Mouse (Mus musculus) thymus, postnatal 0 days (tissue): ENCODE data around the gene Tph1. TPM values are rescaled to one million over a fixed set of nuclear protein-coding genes. Genes with fewer than 3 reads are reported as not detected.
A peak's percentile ranks its signal among the peaks of the same experiment; 100 is the strongest.
"Not testable (repeated sequence)": the region's sequence is repeated elsewhere in the genome, so short reads cannot be mapped to it uniquely, and the experiment has no call there.

Source experiments
- DNase-seq: peaks from one replicate; pipeline ENCODE4 v3.0.0-alpha.2; 2015; ENCODE audit warnings: low spot score
- polyA plus RNA-seq: library from polyadenylated mRNA; unstranded; fragments of >200 nt; fragmentation: Nextera tagmentation; extraction: Ambion mirVana; gene quantifications from 2 replicates; pipeline ENCODE4 v1.2.1, GENCODE M21; 2015

The Tph1 gene
- 3.5 and 4.2 TPM in 2 replicates for polyA plus RNA-seq

DNA sequence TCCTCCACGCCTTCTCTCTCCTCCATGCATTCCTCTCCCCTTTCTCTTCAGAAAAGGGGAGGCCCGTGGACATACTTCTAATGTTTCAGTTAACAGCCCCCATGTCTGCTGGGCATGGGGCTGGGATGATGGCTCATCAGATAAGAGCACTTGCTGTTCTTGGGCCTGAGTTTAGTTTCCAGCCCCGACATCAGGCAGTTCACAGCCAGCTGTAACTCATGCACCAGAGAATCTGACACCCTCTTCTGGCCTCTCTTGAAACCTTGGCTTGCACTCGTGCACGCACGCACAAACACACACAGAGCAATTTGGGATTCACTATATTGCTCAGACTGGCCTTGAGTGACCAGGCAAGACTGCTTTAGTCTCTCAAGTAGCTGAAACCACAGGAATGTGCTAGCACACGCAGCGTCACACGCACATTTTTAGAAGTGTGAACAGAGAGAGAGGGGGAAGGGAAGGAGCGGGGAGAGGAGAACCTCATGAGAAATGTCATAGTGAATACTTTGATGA, at the start of gene Tph1:
TSS of gene Tph1 (minus strand) at position 378 of the 513 bp plus-strand sequence.
- no peak for DNase-seq

DNA sequence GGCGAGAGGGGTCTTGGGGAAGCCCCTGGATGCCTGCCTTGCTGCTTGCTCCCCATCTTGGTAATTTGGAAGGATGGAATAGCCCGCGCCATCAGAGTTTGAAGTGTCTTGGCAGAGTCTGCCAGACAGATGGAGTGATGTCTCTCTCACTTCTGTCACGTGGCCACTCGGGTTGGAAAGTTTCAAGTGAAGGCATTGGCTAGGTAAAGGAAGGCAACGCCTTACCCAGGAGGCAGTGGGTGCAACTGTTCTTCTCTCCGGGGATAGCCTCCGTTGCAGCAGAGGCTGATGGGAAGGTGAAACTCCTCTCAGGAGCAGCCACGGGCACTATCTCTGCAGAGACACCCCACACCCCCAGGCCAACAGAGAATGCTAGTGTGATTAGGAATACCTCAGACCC, 48.1 kb upstream of the Tph1 start:
- no peak for DNase-seq

DNA sequence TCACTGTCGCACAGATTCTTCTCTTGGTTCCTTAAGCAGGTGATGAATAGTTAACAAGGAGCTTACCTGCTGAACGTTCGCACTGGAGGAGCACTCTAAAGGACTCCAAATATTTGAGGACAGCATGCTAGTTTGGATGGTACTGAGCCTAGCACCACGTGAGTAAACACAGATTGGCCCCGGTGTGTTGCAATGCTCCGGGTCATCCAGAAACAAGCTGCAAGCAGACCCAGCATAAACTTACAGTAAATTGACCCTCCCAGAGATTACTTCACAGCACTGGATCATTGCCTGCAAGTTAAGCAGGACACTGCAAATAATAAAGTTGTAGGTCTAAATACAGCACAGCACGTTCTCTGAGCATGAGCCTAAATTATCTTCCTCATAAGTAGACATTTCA, 47.2 kb upstream of the Tph1 start:
- DNase-seq, result no peak

DNA sequence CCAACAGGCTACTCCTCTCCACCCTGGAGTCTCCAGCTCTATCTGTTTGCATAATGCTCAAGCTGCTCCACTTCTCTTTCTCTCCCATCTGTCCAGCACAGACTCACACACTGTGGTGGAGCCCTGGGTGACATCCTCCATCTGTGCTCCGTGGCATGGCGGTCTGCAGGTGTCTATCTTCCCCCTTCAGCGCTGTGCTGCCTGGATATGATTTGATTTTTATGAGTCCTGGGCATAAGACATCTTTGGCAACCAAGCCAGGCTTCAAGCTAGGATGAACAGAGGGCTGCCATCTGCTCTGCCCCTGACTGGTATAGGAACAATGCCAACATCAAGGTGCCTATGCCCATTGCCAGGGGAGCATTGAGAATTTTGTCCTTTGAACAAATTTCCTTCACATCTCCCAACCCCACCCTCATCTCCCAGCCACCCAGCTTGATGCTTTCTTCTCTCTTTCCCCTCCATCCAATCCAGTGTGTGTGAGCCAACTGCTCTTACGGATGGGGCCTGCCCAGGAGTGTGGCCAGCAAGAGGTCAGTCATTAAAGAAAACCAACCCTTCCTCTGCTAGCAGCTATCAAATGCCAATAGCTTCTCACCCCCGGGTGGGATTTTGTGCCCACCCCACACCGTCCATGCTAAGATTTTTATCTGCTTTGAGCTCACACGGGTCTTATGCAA, 46.4 kb upstream of the Tph1 start:
- DNase-seq, result no peak

DNA sequence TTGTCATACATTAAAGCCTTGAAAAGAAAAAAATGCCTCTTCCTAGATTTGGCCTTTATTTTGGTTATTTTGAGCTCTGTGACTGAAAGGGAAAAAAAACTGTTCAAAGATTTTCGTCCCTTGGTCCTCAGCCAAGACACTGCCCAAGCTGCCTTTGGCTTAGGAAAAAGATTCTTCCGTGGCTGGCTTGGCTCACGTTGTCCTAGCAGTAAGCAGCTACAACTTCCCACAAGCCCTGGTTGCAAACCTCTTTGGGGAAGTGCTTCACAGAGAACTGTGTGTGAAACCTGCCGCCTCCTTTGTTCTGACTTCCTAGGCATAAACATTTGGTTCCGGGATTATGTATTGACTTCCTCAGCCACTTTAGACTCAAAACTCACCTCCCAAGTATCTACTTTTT, 44.6 kb upstream of the Tph1 start:
- DNase-seq, result no peak

DNA sequence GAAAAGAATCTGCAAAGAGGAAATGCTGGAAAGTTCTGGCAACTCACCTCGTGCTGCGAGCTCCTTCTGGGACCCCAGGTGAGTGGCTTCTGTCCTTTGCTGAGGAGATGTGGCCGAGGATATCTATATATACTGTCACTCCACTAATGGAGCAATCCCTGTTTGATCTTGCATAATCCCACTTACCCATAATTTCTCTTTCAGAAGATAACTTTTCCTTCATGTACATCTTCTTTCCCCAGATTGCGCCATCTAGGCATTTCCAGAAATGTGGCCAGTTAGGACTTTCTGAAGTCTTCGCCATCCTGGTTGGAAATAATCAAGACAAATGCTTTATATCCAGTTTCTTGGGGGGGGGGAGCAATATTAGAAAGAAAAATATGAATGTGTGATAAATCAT, 43.3 kb upstream of the Tph1 start, which contains the start of gene Saa3:
TSS of gene Saa3 (minus strand) at position 101 of the 400 bp plus-strand sequence.
- DNase-seq, result no peak

DNA sequence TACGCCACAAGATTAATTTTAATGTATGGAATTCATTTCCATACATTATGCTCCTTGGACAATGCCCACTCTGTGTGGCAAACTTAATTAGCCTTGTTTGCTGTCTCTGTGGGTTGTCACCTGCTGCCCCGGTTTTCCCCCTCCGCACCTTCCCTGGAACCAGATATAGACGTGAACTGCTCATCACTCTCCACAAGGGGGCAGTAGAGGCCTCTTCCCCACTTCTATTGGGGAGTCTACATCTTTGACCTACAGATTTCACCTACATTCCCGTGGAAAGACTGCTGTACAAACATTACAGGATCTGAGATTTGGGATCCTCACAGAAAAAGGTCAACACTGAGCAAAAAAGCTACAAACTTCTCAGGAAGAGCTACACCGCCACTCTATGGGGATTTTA, 42.2 kb upstream of the Tph1 start:
- peak; percentile 73 for DNase-seq

DNA sequence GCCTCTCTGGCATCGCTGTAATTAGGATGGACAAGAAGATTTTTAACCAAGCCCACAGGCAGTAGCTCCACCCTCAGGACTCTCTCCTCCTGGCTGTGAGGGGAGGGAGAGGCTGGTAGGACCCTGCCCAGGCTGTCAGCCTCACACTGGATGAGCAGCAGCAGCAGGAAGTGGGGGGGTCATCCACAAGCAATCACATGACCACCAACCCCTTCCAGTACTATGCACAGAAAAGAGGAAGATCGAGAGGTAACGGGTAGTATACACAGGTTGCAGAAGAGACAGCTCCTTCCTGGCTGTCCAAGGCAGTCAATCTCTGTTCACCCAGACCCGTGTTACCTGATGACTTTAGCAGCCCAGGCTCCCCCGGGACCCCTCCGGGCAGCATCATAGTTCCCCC, 39.9 kb upstream of the Tph1 start:
- DNase-seq, result peak; percentile 24

DNA sequence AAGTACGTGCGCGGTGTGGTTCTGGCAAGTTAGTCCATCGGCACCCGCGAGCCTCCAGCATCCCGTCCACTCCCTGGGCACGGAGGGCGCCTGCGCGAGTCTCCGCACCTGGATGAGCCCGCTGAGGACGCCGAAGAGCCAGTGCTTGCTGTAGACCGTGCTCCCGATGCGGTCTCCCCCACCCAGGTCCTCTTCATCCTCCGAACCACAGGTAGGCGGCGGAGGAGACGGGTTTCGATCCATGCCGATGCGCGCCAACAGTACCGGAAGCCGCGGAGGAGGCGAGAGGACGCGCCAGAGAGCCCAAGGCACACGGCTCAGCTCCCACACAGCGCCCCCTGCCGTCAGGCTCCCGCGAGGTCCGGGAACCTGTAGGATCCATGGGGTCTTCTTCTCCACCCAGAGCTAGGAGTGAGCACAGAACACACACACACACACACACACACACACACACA, 38.1 kb upstream of the Tph1 start, which contains the start of gene Saal1:
TSS of gene Saal1 (minus strand) at position 291 of the 455 bp plus-strand sequence.
- DNase-seq, result peak; percentile 93

DNA sequence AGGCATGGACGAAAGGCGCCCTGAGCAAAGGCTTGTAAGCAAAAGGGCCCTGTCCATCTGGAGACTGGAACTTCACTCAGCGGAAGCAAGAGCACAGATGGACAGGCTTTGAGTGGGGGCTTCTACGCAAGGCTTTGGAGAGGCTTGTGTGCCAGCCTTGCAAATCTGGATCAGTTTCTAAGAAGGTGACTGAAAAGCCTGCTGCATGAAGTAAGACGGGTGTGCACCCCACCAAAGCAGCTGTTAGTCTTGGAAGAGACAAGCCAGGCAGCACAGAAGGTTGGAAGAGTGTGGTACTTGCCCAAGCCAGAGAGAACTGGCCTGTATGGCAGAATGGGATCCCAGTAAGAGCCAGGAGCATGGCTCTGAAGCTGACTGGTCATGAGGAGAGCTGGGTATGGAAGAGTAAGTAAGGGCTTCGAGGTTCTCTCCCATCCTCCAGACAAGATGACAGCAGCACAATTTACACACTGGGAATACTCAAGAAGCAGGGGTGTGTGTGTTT, 28.2 kb upstream of the Tph1 start:
- DNase-seq, result no peak

DNA sequence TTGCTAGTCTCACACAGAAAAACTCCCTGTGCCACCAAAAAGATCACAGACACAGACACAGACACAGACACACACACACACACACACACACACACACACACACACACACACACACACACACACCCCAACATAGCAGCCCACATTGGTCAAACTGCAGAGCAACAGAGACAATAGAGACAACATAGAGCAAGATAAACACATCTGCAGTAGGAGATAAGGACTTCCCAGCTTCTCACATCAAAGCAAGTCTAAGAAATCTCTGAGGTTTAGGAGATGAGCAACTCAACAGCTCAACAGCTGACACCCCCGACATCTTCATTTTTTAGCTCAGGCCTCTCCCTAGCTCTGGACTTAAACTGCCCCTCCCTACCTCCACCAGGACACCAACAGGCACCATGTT, 24.4 kb upstream of the Tph1 start:
- DNase-seq, result no peak

DNA sequence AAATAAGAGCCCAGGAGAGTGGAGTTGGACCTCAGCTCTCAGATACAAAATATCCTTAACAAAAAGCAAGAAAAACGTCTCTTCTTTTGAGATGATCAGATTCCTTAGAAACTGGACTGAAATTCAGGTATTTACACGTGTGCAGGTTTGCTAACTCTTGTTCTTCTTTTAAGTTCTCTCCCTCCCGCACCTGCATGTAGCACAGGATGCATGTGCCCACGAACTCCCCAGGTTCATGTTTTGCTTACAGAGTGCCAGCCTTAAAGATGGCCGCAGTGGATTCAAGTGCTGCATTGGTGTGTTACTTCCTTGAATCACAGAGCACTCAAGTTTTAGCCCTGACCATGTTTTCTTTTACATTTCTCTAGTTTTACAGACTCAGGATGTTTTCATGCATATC, 14.5 kb upstream of the Tph1 start:
- DNase-seq, result peak; percentile 14

DNA sequence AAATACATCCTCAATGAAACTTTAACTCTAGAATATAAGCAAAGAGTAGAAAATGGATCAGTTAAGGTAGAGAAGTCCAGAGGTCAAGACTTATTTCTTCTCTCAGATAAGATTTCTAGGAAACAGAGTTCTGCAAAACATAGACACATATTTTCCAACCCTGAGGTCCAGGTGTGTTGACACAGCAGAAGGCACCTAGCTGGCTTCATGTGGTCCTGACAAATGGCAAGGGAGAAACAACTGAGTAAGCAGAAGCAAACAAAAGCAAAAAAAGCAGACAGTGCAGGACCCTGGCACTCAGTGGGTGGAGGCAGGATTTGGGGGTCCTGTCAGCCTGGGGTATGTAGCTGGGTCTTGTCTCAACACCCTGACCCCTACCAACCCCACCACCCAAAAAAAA, 8.4 kb upstream of the Tph1 start:
- DNase-seq, result no peak

DNA sequence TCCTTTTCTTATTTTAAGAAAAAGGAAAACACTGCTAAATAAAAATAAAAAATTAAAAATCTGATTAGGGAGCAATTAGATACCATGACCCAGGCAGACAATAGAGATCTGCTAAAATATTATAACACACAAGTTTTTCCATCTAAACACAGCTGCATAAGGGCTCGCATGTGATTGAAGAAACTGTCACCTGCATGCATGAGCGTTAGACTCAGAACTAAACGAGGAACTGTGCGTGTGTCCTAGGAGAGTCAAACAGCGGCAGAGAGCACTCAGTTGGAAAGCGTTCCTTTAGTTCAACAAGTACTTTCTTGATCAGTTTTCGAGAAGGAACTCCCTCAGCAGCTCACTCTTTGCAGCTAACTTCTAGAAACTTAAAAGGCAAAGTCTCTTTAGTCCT, 6.7 kb upstream of the Tph1 start:
- not testable (repeated sequence) for DNase-seq

DNA sequence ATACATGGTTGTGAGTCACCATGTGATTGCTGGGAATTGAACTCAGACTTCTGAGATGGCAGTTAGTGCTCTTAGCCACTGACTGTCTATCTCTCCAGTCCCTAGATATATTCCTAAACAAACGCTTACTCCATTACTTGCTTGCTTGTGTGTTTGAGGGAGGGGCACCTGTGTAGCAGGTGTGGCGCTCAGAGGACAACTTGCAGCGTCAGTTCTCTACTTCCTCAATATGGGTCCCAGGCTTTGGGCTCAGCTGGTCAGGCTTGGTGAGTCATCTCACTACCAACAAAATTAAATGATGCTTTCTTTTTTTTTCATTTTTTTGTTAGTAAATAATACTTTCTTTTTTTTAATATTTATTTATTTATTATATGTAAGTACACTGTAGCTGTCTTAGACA, 6.1 kb upstream of the Tph1 start:
- no peak for DNase-seq

DNA sequence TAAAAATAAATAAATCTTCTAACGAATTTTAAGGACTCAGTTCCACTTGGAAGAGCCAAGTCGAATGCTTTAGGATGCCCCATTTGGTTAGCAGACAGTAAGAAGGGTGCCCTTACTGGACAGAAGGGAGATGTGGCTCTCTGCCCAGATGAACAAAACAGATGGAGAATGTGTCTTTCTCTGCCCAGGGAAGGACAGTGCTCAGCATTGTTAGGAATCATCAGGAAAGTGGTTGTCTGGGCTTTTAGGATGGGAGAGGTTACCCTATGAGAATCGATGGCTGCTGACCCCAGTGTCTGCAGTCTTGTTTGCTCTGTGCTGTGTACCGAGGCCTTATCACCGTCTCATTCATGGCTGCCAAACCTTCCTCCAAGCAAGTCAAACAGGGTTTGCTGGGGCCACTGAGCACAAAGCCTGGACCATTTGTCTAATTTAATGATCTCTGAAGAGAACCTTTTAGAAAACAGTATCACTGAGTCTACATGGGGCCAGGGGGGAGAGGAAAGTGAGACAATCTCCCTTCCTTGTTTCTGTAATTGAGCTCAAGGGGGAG, 4.5 kb upstream of the Tph1 start:
- no peak for DNase-seq

DNA sequence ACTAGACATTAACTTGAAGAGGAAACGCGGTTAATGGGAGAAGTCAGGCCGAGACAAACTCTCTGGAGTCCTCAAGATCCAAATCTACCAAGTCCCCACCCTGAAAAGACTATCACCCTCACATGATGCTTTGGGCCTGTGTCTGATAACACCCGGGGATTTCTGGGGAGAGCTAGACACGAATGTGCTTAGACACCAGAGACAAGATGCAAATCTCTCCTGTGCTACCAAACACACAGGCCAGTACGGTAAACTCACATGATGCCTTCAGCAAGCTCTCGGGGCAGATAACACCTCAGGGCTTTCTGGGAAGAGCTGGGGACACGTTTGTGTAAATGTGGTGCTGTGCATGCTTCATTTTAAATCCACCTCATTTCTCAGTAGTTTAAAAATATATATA, 3.5 kb upstream of the Tph1 start:
- DNase-seq, result no peak

DNA sequence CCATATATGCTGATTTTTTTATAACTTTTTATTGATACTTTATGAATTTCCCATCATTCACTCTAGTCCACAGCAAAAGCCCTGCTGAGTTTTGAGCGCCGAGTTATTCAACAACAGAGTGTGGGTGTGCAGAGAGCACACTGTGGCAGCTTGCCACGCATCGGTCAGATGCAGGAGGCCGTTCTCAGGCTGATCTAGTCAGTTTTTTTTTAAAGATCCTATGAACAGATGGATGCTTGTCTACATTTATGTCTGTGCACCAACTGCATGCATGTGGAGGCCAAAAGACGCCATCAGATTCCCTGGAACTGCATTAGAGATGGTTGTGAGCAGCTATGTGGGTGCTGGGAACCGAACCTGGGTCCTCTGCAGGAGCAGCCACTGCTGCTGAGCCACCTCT, 2.7 kb upstream of the Tph1 start:
- no peak for DNase-seq

DNA sequence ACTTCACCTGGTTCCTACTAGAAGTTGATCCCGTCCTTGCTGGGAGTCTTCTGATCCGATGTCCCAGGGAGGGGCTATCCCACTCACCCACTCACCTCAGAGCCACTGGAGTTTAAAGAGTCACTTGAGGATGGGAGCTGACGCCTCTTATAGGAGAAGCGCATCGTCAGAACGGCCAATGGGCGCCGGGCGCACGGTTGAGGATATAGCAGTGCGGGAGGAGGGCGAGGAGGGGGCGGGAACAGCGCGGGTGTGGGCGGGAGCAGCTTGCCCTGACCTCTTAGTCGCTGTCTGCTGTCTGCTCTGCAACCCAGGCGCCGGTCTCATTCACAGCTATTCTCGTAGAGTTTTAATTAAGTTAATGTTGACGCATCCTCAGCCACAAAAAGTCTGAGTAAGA, 5.1 kb downstream of the Tph1 start:
- DNase-seq, result no peak

DNA sequence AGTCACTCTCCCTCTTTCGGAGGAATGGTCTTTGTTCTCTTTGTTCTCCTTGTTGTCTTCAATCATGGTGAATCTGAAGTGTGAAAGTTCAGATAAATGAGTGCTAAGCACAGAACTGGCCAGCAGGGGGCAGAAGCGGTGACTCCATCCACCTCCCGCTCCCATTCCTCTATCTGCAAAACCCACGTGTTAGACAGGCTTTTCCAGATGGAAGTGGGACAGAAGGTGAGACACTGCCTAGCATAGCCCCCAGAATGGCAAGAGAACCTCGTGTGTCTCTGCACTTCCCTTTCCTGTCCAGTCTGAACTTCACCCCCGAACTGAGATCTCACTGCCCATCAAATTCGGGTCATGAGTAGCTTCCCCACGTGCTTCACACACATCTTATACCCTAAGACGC, 7.1 kb downstream of the Tph1 start:
- DNase-seq, result no peak

DNA sequence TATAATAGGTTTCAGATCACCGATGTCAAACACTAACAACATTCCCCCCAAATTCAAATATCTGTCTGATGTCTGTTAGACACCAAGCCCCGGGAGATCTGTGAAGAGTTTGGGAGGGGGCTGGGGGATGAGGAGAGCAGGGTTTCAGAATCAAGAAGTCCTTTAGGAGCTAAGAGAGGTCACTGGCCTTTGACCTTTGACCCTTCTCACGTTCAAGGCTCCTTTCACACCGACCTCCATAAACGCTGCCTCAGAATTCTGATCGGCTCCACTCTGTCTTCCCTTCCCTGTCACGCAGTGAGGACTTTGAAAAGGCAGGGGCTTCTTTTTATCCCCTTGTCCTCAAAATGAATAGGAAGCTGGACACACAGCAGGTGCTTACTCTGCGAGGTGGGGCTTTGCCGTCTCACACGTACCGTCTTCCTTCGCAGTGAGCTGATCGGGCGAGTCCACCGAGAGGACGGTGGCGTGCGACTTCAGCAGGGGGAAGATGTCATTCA, 10.7 kb downstream of the Tph1 start:
- DNase-seq, result no peak

DNA sequence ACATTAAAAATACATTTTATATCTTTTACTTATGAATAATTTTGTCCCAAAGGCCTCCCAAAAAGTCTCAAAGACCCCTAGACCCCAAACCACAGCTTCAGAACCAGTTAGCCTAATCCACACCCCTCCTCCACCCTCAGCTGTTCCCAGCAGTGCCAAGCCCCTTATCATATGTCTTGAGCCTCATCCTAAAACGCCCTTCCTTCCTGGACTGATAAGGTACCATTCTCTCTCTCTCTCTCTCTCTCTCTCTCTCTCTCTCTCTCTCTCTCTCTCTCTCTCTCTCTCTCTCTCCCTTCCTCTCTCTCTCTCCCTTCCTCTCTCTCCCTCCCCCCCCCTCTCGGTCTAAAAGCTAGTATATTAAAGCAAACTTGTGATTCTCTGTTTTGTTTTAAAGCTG, 20.1 kb downstream of the Tph1 start:
- DNase-seq, result no peak

DNA sequence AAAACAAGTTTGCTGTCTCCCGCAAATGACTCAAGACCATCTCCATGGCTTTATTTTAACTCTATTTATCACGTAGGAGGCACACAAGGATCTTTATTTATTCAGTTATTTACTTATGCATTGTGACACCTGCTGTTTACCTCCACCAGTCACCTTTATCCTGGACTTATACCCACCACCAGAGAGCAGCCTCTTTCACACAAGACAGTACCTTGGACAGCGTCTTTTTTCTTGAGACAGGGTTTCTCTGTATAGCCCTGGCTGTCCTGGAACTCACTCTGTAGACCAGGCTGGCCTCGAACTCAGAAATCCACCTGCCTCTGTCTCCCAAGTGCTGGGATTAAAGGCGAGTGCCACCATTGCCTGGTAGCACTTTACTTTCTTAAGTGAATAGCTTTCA, 22.1 kb downstream of the Tph1 start:
- not testable (repeated sequence) for DNase-seq
